Mouse (Mus musculus) limb, embryonic 15.5 days (tissue): ENCODE measurements around the gene Slc30a2. TPM values are rescaled to one million over a fixed set of nuclear protein-coding genes. Genes with fewer than 3 reads are reported as not detected.
"Not testable (repeated sequence)": the region's sequence is repeated elsewhere in the genome, so short reads cannot be mapped to it uniquely, and the experiment has no call there.

Experiments
- ATAC-seq: fragments of 200-750 bp; cut with Nextera tagmentation; 2 replicates; pipeline ENCODE4 v1.8.0; 2017; ENCODE audit warnings: low read depth, moderate TSS enrichment; ENCODE audit not compliant: insufficient number of reproducible peaks, low FRiP score, low TSS enrichment
- H3K27ac ChIP-seq: fragments of 300-500 bp; sonication (generic); 2 replicates; pipeline ENCODE4 v1.5.1; 2015; ENCODE audit warnings: moderate library complexity, mild to moderate bottlenecking, inconsistent platforms
- H3K27me3 ChIP-seq: fragments of 300-500 bp; sonication (generic); 2 replicates; pipeline ENCODE4 v1.6.1; 2015; ENCODE audit warnings: inconsistent platforms
- H3K36me3 ChIP-seq: fragments of 300-500 bp; sonication (generic); 2 replicates; pipeline ENCODE4 v1.6.1; 2015; ENCODE audit warnings: inconsistent platforms
- H3K4me1 ChIP-seq: fragments of 300-500 bp; sonication (generic); 2 replicates; pipeline ENCODE4 v1.6.1; 2015; ENCODE audit warnings: inconsistent platforms
- H3K4me2 ChIP-seq: fragments of 300-500 bp; sonication (generic); 2 replicates; pipeline ENCODE4 v1.6.1; 2015; ENCODE audit warnings: mild to moderate bottlenecking, inconsistent platforms
- H3K4me3 ChIP-seq: fragments of 300-500 bp; sonication (generic); 2 replicates; pipeline ENCODE4 v1.5.1; 2015; ENCODE audit warnings: mild to moderate bottlenecking, inconsistent platforms
- H3K9ac ChIP-seq: fragments of 300-500 bp; sonication (generic); 2 replicates; pipeline ENCODE4 v1.6.1; 2015; ENCODE audit warnings: inconsistent platforms
- H3K9me3 ChIP-seq: fragments of 300-500 bp; sonication (generic); 2 replicates; pipeline ENCODE4 v1.6.1; 2016; ENCODE audit warnings: inconsistent platforms
- WGBS: fragments of 180-500 bp; shearing (Covaris S2); methylation state at CpG from one replicate; pipeline ENCODE4 v1.1.7; 2015; 5-methylcytosine and 5-hydroxymethylcytosine counted together
- polyA plus RNA-seq: library from polyadenylated mRNA; unstranded; fragments of >200 nt; fragmentation: Nextera tagmentation; extraction: Ambion mirVana; gene quantifications from 2 replicates; pipeline ENCODE4 v1.2.1, GENCODE M21; 2015

Slc30a2 gene
- polyA plus RNA-seq, 1 experiment from 2014 or later, result 2.6 TPM

DNA sequence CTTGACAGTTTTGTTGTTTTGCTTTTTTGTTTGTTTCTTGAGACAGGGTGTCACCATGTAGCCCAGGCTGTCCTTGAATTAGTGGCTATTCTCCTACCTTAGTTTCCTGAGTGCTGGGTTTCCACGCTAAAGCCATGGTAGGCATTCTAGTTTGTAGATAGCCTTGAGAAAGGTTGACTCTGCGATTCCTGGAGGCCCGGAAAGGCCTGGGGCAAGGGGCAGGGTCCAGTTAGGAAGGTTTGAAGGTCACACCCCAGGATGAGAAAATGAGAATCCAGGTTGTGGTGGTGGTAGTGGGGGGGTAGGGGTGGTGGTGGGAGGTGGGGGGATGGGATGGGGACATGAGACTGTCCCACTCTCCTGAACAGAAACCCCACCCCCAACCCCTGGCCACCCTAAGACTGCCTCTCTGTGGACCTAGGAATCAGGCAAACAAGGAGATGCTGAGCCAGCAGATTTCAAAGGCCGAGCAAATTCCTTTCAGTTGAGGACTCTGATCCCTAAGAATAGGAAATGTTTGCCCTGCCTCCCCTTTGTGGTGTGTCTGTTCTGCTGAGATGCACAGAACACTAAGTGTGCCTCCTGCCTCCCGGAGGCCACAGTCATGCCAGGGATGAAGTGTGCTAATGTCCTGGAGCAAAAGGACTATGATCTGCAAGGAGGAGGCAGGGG is 16.0 kb upstream of the Slc30a2 start:
- WGBS, result 64% methylated on average over 5 of the region's 5 CpGs
- Histone ChIP-seq H3K9me3 (no peaks in the 10 kb centered on the region), H3K4me1 (no peaks in the 10 kb centered on the region; the same call in 1 of the 2 replicates), H3K4me3 (no peak overlapping the region), H3K36me3 (no peaks in the 10 kb centered on the region), H3K27me3 (no peaks in the 10 kb centered on the region), H3K27ac (no peak overlapping the region), H3K4me2 (no peak overlapping the region), H3K9ac (no peak overlapping the region)
- no peak for ATAC-seq

DNA sequence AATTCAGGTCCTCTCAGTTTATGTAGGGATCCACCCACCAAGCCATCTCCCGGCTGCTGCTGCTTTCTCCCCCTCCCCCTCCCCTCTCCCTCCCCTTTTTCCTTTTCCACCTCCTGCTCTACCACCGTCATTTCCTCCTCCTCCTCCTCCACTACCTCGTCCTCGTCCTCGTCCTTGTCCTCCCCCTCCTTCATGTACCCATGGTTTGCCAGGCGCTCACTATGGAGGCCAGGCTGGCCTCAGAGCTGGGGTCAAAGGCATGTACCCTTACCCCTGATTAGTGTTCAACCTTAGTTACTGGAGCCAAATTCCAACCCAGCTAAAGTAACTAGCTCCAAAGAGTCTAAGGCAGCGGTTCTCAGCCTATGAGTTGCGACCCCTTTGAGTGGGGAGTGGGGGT is 14.8 kb upstream of the Slc30a2 start:
- Histone ChIP-seq H3K4me3 (no peak overlapping the region), H3K4me1 (no peaks in the 10 kb centered on the region; the same call in 1 of the 2 replicates), H3K9me3 (no peaks in the 10 kb centered on the region), H3K27ac (no peak overlapping the region), H3K36me3 (no peaks in the 10 kb centered on the region), H3K9ac (no peak overlapping the region), H3K27me3 (no peaks in the 10 kb centered on the region), H3K4me2 (no peak overlapping the region)
- ATAC-seq, result no peak
- WGBS, result 55% methylated on average over 8 of the region's 8 CpGs

GRCm38 (mm10) chr4:134328832-134329231 is 14.1 kb upstream of the Slc30a2 start:
- Histone ChIP-seq H3K9me3 (no peaks in the 10 kb centered on the region), H3K4me1 (no peaks in the 10 kb centered on the region; the same call in 1 of the 2 replicates), H3K4me2 (no peak overlapping the region), H3K27ac (no peak overlapping the region), H3K9ac (no peak overlapping the region), H3K27me3 (no peaks in the 10 kb centered on the region), H3K4me3 (no peak overlapping the region), H3K36me3 (no peaks in the 10 kb centered on the region)
- no peak for ATAC-seq
- WGBS, result 82% methylated on average over 8 of the region's 8 CpGs

DNA sequence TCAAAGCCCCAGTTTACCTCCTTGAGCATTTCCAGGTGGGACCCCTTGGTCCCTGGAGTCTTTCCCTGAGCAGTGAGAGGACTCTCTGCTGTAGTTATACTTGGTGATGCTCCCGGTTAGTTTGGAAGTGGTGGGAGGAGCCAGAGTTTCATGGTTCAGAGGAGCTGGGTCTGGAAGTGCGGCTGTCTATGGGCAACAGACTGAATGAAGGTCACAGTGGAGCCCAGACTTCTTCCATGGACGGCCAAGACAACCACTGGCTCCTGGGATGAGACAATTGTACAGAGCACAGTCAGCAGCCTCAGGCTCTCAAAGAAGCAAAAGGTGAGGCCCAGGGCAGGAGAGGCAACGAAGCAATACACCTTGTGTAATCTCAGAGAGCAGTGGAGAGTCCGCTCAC is 12.7 kb upstream of the Slc30a2 start:
- Histone ChIP-seq H3K36me3 (no peaks in the 10 kb centered on the region), H3K9me3 (no peaks in the 10 kb centered on the region), H3K4me2 (no peak overlapping the region), H3K4me1 (no peaks in the 10 kb centered on the region; the same call in 1 of the 2 replicates), H3K27ac (no peak overlapping the region), H3K4me3 (no peak overlapping the region), H3K9ac (no peak overlapping the region), H3K27me3 (no peaks in the 10 kb centered on the region)
- WGBS, result 67% methylated on average over 5 of the region's 5 CpGs
- no peak for ATAC-seq

GRCm38 (mm10) chr4:134341231-134341630 is 1.8 kb upstream of the Slc30a2 start:
- WGBS, result 54% methylated on average over 6 of the region's 6 CpGs
- H3K27me3 ChIP-seq, result peaks cover 41% of the 10 kb centered on the region
- not testable (repeated sequence) for H3K9ac ChIP-seq, ATAC-seq, H3K4me3 ChIP-seq, H3K9me3 ChIP-seq, H3K4me2 ChIP-seq, H3K36me3 ChIP-seq, H3K27ac ChIP-seq
- H3K4me1 ChIP-seq, result peaks cover 16% of the 10 kb centered on the region

DNA sequence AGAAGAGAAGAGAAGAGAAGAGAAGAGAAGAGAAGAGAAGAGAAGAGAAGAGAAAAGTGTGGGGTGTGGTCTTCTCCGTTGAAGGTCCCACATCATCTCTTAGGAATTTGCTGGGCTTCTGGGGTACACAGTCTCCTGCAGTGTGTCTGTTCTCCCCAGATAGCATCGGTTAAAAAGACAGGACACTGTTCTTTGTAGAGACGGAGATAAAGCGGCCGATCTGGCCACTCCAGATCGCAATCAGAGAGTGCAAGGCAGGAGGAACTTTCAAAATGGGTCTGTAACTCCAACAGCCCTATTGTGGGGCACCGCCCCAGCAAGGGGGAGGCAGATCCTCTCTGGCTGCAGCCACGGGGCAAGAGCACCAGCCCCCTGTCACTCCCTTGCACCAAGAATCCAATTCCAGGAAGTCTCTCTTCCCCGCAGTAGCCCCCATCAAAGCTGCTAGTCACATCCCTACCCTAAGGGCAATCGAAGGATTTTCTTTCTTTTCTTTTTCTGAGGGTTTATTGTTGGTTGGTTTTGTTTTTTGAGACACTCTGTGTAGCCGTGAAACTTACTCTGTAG is 685 bp upstream of the Slc30a2 start:
- ATAC-seq, result no peak
- WGBS, result 31% methylated on average over 11 of the region's 11 CpGs
- no peak overlapping the region for H3K4me2 ChIP-seq
- H3K27ac ChIP-seq, result no peak overlapping the region
- H3K4me3 ChIP-seq, result no peak overlapping the region
- no peaks in the 10 kb centered on the region for H3K36me3 ChIP-seq
- peaks cover 45% of the 10 kb centered on the region for H3K27me3 ChIP-seq
- H3K4me1 ChIP-seq, result peaks cover 16% of the 10 kb centered on the region
- no peak overlapping the region for H3K9ac ChIP-seq
- H3K9me3 ChIP-seq, result no peaks in the 10 kb centered on the region

- ATAC-seq, result no peak
- H3K27me3 ChIP-seq, result peaks cover 46% of the 10 kb centered on the region
- 37% methylated on average over 3 of the region's 3 CpGs for WGBS
- no peak overlapping the region for H3K27ac ChIP-seq
- no peak overlapping the region for H3K4me2 ChIP-seq
- no peak overlapping the region for H3K9ac ChIP-seq
- H3K36me3 ChIP-seq, result no peaks in the 10 kb centered on the region
- H3K4me1 ChIP-seq, result peaks cover 21% of the 10 kb centered on the region
- no peaks in the 10 kb centered on the region for H3K9me3 ChIP-seq
- no peak overlapping the region for H3K4me3 ChIP-seq
Measured at GRCm38 (mm10) chr4:134344620-134345019, 1.6 kb downstream of the Slc30a2 start.

DNA sequence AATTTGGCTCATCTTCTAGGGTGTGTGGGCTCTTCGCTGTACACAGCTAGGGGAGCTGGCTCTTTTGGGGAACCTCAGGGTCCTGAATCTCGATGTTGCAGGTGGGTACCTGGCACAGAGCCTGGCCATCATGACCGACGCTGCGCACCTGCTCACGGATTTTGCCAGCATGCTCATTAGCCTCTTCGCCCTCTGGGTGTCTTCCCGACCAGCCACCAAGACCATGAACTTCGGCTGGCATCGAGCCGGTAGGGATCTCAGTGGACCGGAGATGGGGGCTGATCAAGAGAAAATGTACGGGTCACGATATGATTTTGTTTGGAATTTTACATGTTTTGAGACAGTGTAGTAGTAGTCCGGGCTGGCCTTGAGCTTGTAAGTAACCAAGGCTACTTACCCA is 2.8 kb downstream of the Slc30a2 start:
- 84% methylated on average over 15 of the region's 15 CpGs for WGBS
- no peaks in the 10 kb centered on the region for H3K36me3 ChIP-seq
- ATAC-seq, result no peak
- no peaks in the 10 kb centered on the region for H3K9me3 ChIP-seq
- H3K27me3 ChIP-seq, result peaks cover 44% of the 10 kb centered on the region
- no peak overlapping the region for H3K9ac ChIP-seq
- peaks cover 21% of the 10 kb centered on the region for H3K4me1 ChIP-seq
- H3K4me2 ChIP-seq, result no peak overlapping the region
- H3K27ac ChIP-seq, result no peak overlapping the region
- no peak overlapping the region for H3K4me3 ChIP-seq

- H3K36me3 ChIP-seq, result no peaks in the 10 kb centered on the region
- H3K27ac ChIP-seq, result no peak overlapping the region
- no peaks in the 10 kb centered on the region for H3K9me3 ChIP-seq
- H3K4me1 ChIP-seq, result peaks cover 28% of the 10 kb centered on the region
- 71% methylated on average over 11 of the region's 11 CpGs for WGBS
- no peak overlapping the region for H3K4me2 ChIP-seq
- H3K27me3 ChIP-seq, result peaks cover 28% of the 10 kb centered on the region
- no peak overlapping the region for H3K4me3 ChIP-seq
- no peak overlapping the region for H3K9ac ChIP-seq
- ATAC-seq, result no peak
Measured at GRCm38 (mm10) chr4:134348078-134348477, 5.1 kb downstream of the Slc30a2 start.

DNA sequence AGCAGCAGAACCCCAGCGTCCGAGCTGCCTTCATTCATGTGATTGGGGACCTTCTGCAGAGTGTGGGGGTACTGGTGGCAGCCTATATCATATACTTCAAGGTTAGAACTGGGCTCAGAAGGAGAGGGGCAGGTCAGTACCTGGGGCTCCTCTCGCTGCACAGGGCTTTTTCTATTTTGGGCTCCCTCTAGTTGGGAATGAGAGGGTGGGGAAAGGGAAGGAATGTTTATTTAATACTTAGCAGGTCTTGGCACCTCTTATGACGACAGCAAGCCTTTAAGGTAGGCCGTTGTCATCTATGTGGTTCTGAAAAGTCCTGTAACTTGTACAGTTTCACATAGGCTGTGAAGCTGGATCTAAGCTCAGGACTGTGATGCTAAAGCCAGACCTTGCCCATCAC is 5.6 kb downstream of the Slc30a2 start:
- Histone ChIP-seq H3K4me2 (no peak overlapping the region), H3K4me1 (peaks cover 23% of the 10 kb centered on the region)
- 61% methylated on average over 5 of the region's 5 CpGs for WGBS

DNA sequence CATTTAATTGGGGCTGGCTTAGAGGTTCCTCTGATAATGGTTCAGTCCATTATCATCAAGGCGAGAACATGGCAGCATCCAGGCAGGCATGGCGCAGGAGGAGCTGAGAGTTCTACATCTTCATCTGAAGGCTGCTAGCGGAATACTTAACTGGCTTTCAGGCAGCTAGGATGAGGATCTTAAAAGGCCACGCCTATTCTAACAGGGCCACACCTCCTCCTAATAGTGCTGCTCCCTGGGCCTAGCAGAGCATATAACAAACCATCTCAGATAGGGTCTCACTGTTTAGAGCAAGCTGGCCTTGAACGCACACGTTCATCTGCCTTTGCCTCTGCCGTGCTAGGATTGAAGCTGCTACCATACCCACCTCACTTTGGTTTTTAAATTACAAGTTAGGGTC is 6.8 kb downstream of the Slc30a2 start:
- no peaks in the 10 kb centered on the region for H3K36me3 ChIP-seq
- H3K4me3 ChIP-seq, result no peak overlapping the region
- H3K9me3 ChIP-seq, result no peaks in the 10 kb centered on the region
- no peak for ATAC-seq
- H3K4me1 ChIP-seq, result peaks cover 18% of the 10 kb centered on the region
- no peak overlapping the region for H3K27ac ChIP-seq
- no peak overlapping the region for H3K9ac ChIP-seq
- WGBS, result 89% methylated on average over 7 of the region's 7 CpGs
- H3K27me3 ChIP-seq, result peaks cover 14% of the 10 kb centered on the region
- no peak overlapping the region for H3K4me2 ChIP-seq

More for the DNA sequence above, 5.6 kb downstream of the Slc30a2 start:
- no peak overlapping the region for H3K4me3 ChIP-seq
- no peak overlapping the region for H3K9ac ChIP-seq
- no peak overlapping the region for H3K27ac ChIP-seq
- no peaks in the 10 kb centered on the region for H3K9me3 ChIP-seq
- H3K27me3 ChIP-seq, result peaks cover 24% of the 10 kb centered on the region
- no peak for ATAC-seq
- no peaks in the 10 kb centered on the region for H3K36me3 ChIP-seq

DNA sequence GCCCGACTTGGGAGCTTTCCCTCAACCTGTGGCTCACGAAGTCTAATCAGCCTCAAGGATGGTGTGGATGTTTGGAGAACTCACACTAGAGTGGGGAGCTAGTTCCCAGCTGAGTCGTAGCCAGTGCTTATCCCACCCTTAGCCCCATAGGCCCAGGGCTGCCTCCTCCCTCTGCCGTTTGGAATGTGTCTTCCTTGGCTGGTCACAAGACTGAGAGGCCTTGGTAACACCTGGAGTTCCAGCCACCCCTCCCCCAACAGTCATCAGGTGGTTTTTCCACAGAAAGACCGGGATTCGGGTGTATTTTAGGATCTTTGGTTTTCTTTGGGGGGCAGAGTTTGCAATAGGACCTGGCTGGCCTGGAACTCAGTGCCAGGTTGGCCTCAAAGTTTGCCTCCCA is 7.7 kb downstream of the Slc30a2 start:
- ATAC-seq, result no peak
- Histone ChIP-seq H3K9ac (no peak overlapping the region), H3K4me2 (no peak overlapping the region), H3K9me3 (no peaks in the 10 kb centered on the region), H3K4me1 (peaks cover 21% of the 10 kb centered on the region), H3K27ac (no peak overlapping the region), H3K4me3 (no peak overlapping the region), H3K36me3 (no peaks in the 10 kb centered on the region), H3K27me3 (peaks cover 9% of the 10 kb centered on the region)
- 79% methylated on average over 6 of the region's 6 CpGs for WGBS
